Mouse (Mus musculus) hindbrain, embryonic 11.5 days (tissue): Measurements from ENCODE around the gene Eif3j1. TPM values are rescaled to one million over a fixed set of nuclear protein-coding genes. Genes with fewer than 3 reads are reported as not detected.
"Not testable (repeated sequence)": the region's sequence is repeated elsewhere in the genome, so short reads cannot be mapped to it uniquely, and the experiment has no call there.

Source experiments
- ATAC-seq: fragments of 200-750 bp; cut with Nextera tagmentation; 2 replicates; pipeline ENCODE4 v1.8.0; 2017; ENCODE audit warnings: mild to moderate bottlenecking, moderate TSS enrichment, moderate library complexity; ENCODE audit not compliant: low FRiP score
- DNase-seq: peaks from one replicate; pipeline ENCODE4 v3.0.0-alpha.2; 2015; ENCODE audit warnings: low spot score
- H3K27ac ChIP-seq: fragments of 300-500 bp; sonication (generic); 2 replicates; pipeline ENCODE4 v1.5.1; 2014; ENCODE audit warnings: mild to moderate bottlenecking, low read depth, low read length
- H3K27me3 ChIP-seq: fragments of 300-500 bp; sonication (generic); 2 replicates; pipeline ENCODE4 v1.6.1; 2014; ENCODE audit warnings: mild to moderate bottlenecking, low read length, moderate library complexity, mixed read lengths; ENCODE audit not compliant: control insufficient read depth, insufficient read depth
- H3K36me3 ChIP-seq: fragments of 300-500 bp; sonication (generic); 2 replicates; pipeline ENCODE4 v1.6.1; 2014; ENCODE audit warnings: mild to moderate bottlenecking, low read length, moderate library complexity, mixed read lengths; ENCODE audit not compliant: control insufficient read depth, insufficient read depth
- H3K4me1 ChIP-seq: fragments of 300-500 bp; sonication (generic); replicated peaks from 2 replicates; pipeline ENCODE4 v1.6.1; 2014; ENCODE audit warnings: low read length, mixed read lengths; ENCODE audit not compliant: control insufficient read depth, insufficient read depth
- H3K4me2 ChIP-seq: fragments of 300-500 bp; sonication (generic); replicated peaks from 2 replicates; pipeline ENCODE4 v1.6.1; 2014; ENCODE audit warnings: mild to moderate bottlenecking, low read depth, low read length
- H3K4me3 ChIP-seq: fragments of 300-500 bp; sonication (generic); 2 replicates; pipeline ENCODE4 v1.5.1; 2014; ENCODE audit warnings: low read depth, low read length
- H3K9ac ChIP-seq: fragments of 300-500 bp; sonication (generic); 2 replicates; pipeline ENCODE4 v1.6.1; 2014; ENCODE audit warnings: low read depth, low read length
- H3K9me3 ChIP-seq: fragments of 300-500 bp; sonication (generic); 2 replicates; pipeline ENCODE4 v1.6.1; 2016; ENCODE audit warnings: low read length; ENCODE audit not compliant: control insufficient read depth
- WGBS: fragments of 180-500 bp; shearing (Covaris S2); extraction: QIAGEN DNeasy Blood & Tissue Kit; methylation state at CpG from one replicate; pipeline ENCODE4 v1.1.7; 2014; 5-methylcytosine and 5-hydroxymethylcytosine counted together
- polyA plus RNA-seq: library from polyadenylated mRNA; unstranded; fragments of >200 nt; fragmentation: Nextera tagmentation; extraction: Ambion mirVana; gene quantifications from 2 replicates; pipeline ENCODE4 v1.2.1, GENCODE M21; 2014

Eif3j1 gene
- polyA plus RNA-seq, 1 experiment from 2014 or later: 12.8 TPM

GRCm38 (mm10) chr2:122081728-122082456 lies 53.5 kb downstream of the Eif3j1 start:
- Histone ChIP-seq H3K4me2 (no peak overlapping the region), H3K36me3 (peaks cover 2% of the 10 kb centered on the region; the same call in 1 of the 2 replicates), H3K4me3 (no peak overlapping the region), H3K9me3 (no peaks in the 10 kb centered on the region), H3K27me3 (no peaks in the 10 kb centered on the region), H3K9ac (no peak overlapping the region), H3K27ac (no peak overlapping the region), H3K4me1 (no peaks in the 10 kb centered on the region)
- ATAC-seq (no peak), DNase-seq (no peak)
- 75% methylated on average over 7 of the region's 7 CpGs for WGBS

GRCm38 (mm10) chr2:122086446-122086845 lies 58.1 kb downstream of the Eif3j1 start:
- Histone ChIP-seq H3K4me2 (no peak overlapping the region), H3K9me3 (no peaks in the 10 kb centered on the region), H3K4me1 (no peaks in the 10 kb centered on the region), H3K27me3 (no peaks in the 10 kb centered on the region), H3K27ac (no peak overlapping the region), H3K9ac (no peak overlapping the region), H3K4me3 (no peak overlapping the region), H3K36me3 (no peaks in the 10 kb centered on the region)
- ATAC-seq: no peak
- no peak for DNase-seq
- 86% methylated on average over 4 of the region's 4 CpGs for WGBS

GRCm38 (mm10) chr2:122093844-122094243 lies 65.5 kb downstream of the Eif3j1 start:
- ATAC-seq: no peak
- WGBS: 95% methylated on average over 4 of the region's 4 CpGs
- Histone ChIP-seq H3K9ac (no peak overlapping the region), H3K36me3 (no peaks in the 10 kb centered on the region; the same call in 1 of the 2 replicates), H3K27me3 (no peaks in the 10 kb centered on the region), H3K27ac (no peak overlapping the region), H3K4me2 (no peak overlapping the region), H3K4me1 (no peaks in the 10 kb centered on the region), H3K9me3 (no peaks in the 10 kb centered on the region), H3K4me3 (no peak overlapping the region)
- no peak for DNase-seq

- not testable (repeated sequence) for H3K36me3 ChIP-seq
- 83% methylated on average over 5 of the region's 5 CpGs for WGBS
Measured at GRCm38 (mm10) chr2:122097686-122098085, 69.3 kb downstream of the Eif3j1 start.

GRCm38 (mm10) chr2:122102070-122102469 lies 73.7 kb downstream of the Eif3j1 start:
- no peaks in the 10 kb centered on the region for H3K36me3 ChIP-seq

More at GRCm38 (mm10) chr2:122097686-122098085, 69.3 kb downstream of the Eif3j1 start:
- not testable (repeated sequence) for H3K9me3 ChIP-seq, H3K4me2 ChIP-seq, H3K27me3 ChIP-seq, DNase-seq, H3K27ac ChIP-seq, H3K4me1 ChIP-seq, H3K4me3 ChIP-seq, H3K9ac ChIP-seq, ATAC-seq

More at GRCm38 (mm10) chr2:122102070-122102469, 73.7 kb downstream of the Eif3j1 start:
- no peaks in the 10 kb centered on the region for H3K9me3 ChIP-seq
- DNase-seq (no peak), ATAC-seq (no peak)
- no peaks in the 10 kb centered on the region for H3K27me3 ChIP-seq
- H3K27ac ChIP-seq: no peak overlapping the region
- no peaks in the 10 kb centered on the region for H3K4me1 ChIP-seq
- H3K9ac ChIP-seq: no peak overlapping the region
- no peak overlapping the region for H3K4me3 ChIP-seq
- H3K4me2 ChIP-seq: no peak overlapping the region

Other genes starting within 250 kb of the Eif3j1 start
- gene Frmd5, start 221.5 kb upstream of the Eif3j1 start, polyA plus RNA-seq: 17.9 and 18.5 TPM in 2 replicates
- gene Casc4, start 161.6 kb upstream of the Eif3j1 start, polyA plus RNA-seq: 26.7 and 30.2 TPM in 2 replicates
- gene Ctdspl2, start 72.5 kb upstream of the Eif3j1 start, polyA plus RNA-seq: 50.1 and 55.1 TPM in 2 replicates
- 0.48 and 0.53 TPM in 2 replicates for gene Mageb3, start 72.5 kb upstream of the Eif3j1 start, polyA plus RNA-seq
- gene Spg11, start 89.8 kb downstream of the Eif3j1 start, polyA plus RNA-seq: 11.4 and 11.8 TPM in 2 replicates
- gene B2m, start 119.1 kb downstream of the Eif3j1 start, polyA plus RNA-seq: 134 and 151 TPM in 2 replicates
- gene Trim69, start 132.2 kb downstream of the Eif3j1 start, polyA plus RNA-seq: not detected in 2 replicates
- 0.09 TPM in 1 of 2 replicates, not detected in the other for gene Patl2, start 157.6 kb downstream of the Eif3j1 start, polyA plus RNA-seq
- not detected in 2 replicates for gene Terb2, start 157.7 kb downstream of the Eif3j1 start, polyA plus RNA-seq
- 27.1 and 30.2 TPM in 2 replicates for gene Sord, start 206.2 kb downstream of the Eif3j1 start, polyA plus RNA-seq